Mouse (Mus musculus) myocyte (in vitro differentiated cells): ENCODE data around the gene Ptprcap. TPM values are rescaled to one million over a fixed set of nuclear protein-coding genes. Genes with fewer than 3 reads are reported as not detected.

Experiments
- H3K27me3 ChIP-seq: one replicate; pipeline ENCODE4 v1.6.1; 2011; ENCODE audit not compliant: control insufficient read depth, insufficient read depth, insufficient read length
- H3K36me3 ChIP-seq: one replicate; pipeline ENCODE4 v1.6.1; 2011; ENCODE audit not compliant: control insufficient read depth, insufficient read depth
- H3K4me2 ChIP-seq: one replicate; pipeline ENCODE4 v1.6.1; 2011; ENCODE audit warnings: low read depth, control low read depth
- H3K4me3 ChIP-seq: one replicate; pipeline ENCODE4 v1.5.1; 2011; ENCODE audit warnings: mild to moderate bottlenecking, control low read depth, moderate library complexity
- H3K79me2 ChIP-seq: one replicate; pipeline ENCODE4 v1.6.1; 2011; ENCODE audit not compliant: control insufficient read depth, insufficient read depth
- H3ac ChIP-seq: one replicate; pipeline ENCODE4 v1.6.1; 2011; ENCODE audit not compliant: control insufficient read depth, insufficient read length
- CEBPB ChIP-seq: IDR thresholded peaks from 2 replicates; pipeline ENCODE4 v1.6.1; 2011; ENCODE audit warnings: mild to moderate bottlenecking, moderate library complexity; ENCODE audit not compliant: poor library complexity, insufficient read depth, severe bottlenecking
- E2F4 ChIP-seq: IDR thresholded peaks from one replicate; pipeline ENCODE4 v1.6.1; 2011; ENCODE audit warnings: mild to moderate bottlenecking, control low read depth, moderate library complexity; ENCODE audit not compliant: insufficient read depth
- MAX ChIP-seq: IDR thresholded peaks from one replicate; pipeline ENCODE4 v1.6.1; 2011; ENCODE audit warnings: low read depth, mild to moderate bottlenecking, control low read depth
- MYOD1 ChIP-seq, 3 experiments: IDR thresholded peaks; one replicate each; pipeline ENCODE4 v1.6.1; 2011; ENCODE audit warnings: control low read depth in 2 of 3, low read depth in 2 of 3, mild to moderate bottlenecking in 2 of 3, moderate library complexity in 1 of 3; ENCODE audit not compliant: insufficient read length in 2 of 3, control insufficient read depth in 1 of 3
- MYOG ChIP-seq, 3 experiments: IDR thresholded peaks; one replicate each; pipeline ENCODE4 v1.6.1; 2011; ENCODE audit warnings: control low read depth in 2 of 3, low read depth in 2 of 3, mild to moderate bottlenecking in 2 of 3; ENCODE audit not compliant: insufficient read length in 2 of 3, control insufficient read depth in 1 of 3, insufficient read depth in 1 of 3
- POLR2A ChIP-seq: IDR thresholded peaks from one replicate; pipeline ENCODE4 v1.6.1; 2011; ENCODE audit warnings: low read depth, mild to moderate bottlenecking, control low read depth, moderate library complexity; ENCODE audit not compliant: insufficient read length
- POLR2AphosphoS2 ChIP-seq: IDR thresholded peaks from one replicate; pipeline ENCODE4 v1.6.1; 2011; ENCODE audit warnings: low read depth, control low read depth; ENCODE audit not compliant: insufficient read length
- REST ChIP-seq: IDR thresholded peaks from one replicate; pipeline ENCODE4 v1.6.1; 2011; ENCODE audit warnings: mild to moderate bottlenecking, control low read depth, moderate library complexity; ENCODE audit not compliant: insufficient read depth, insufficient read length
- SRF ChIP-seq: IDR thresholded peaks from one replicate; pipeline ENCODE4 v1.6.1; 2011; ENCODE audit warnings: low read depth; ENCODE audit not compliant: control insufficient read depth, insufficient read length
- TCF12 ChIP-seq: IDR thresholded peaks from one replicate; pipeline ENCODE4 v1.6.1; 2011; ENCODE audit warnings: mild to moderate bottlenecking, control low read depth; ENCODE audit not compliant: poor library complexity, insufficient read depth, severe bottlenecking
- TCF3 ChIP-seq: IDR thresholded peaks from one replicate; pipeline ENCODE4 v1.6.1; 2011; ENCODE audit warnings: low read depth, control low read depth; ENCODE audit not compliant: insufficient read length
- USF1 ChIP-seq: IDR thresholded peaks from one replicate; pipeline ENCODE4 v1.6.1; 2011; ENCODE audit warnings: low read depth, mild to moderate bottlenecking, control low read depth, moderate library complexity
- polyA plus RNA-seq: library from polyadenylated mRNA; unstranded; fragments of >200 nt; fragmentation: generic; extraction: Trizol; gene quantifications from one replicate; pipeline ENCODE4 v1.2.1, GENCODE M21; 2012; ENCODE audit warnings: missing spikeins

Gene Ptprcap
- polyA plus RNA-seq, 1 experiment: 4.9 TPM

DNA sequence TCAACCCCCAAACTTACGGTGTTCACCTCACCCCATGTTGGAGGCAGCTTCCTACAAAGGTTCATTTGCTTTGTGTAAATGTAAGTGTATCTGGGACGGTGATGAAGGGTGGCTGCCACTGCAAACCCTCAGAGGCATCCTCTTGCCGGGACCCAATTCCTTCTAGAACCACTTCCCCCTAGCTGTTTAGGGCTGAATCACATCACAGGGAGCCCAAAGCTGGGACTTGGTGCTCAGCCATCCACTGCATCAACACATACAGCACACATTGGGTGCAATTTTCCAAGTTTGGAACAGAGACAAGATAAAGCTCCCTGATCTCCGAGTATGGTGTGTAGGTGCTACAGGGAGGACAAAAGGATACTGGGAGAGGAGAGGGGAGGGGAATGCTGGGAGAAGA lies 51.5 kb downstream of the Ptprcap start:
- no peak overlapping the region for H3ac ChIP-seq
- TF ChIP-seq MYOG (IDR thresholded peaks at IDR 0.05; ENCODE audit: control insufficient read depth in 1 of 3, insufficient read depth in 1 of 3, insufficient read length in 2 of 3, low read depth in 2 of 3): no peak
- TF ChIP-seq MYOD1 (IDR thresholded peaks at IDR 0.05; ENCODE audit: control insufficient read depth in 1 of 3, insufficient read length in 2 of 3, low read depth in 2 of 3): no peak
- TF ChIP-seq CEBPB: no peak
- no peak for TF ChIP-seq USF1
- TF ChIP-seq POLR2AphosphoS2: no peak
- no peak for TF ChIP-seq E2F4
- TF ChIP-seq REST: no peak
- TF ChIP-seq TCF12: no peak
- no peak for TF ChIP-seq MAX
- no peak for TF ChIP-seq POLR2A
- TF ChIP-seq TCF3: no peak
- TF ChIP-seq SRF: no peak
- no peaks in the 10 kb centered on the region for H3K27me3 ChIP-seq
- no peak overlapping the region for H3K4me3 ChIP-seq
- no peak overlapping the region for H3K4me2 ChIP-seq
- peaks cover 13% of the 10 kb centered on the region for H3K79me2 ChIP-seq
- no peaks in the 10 kb centered on the region for H3K36me3 ChIP-seq

Other genes with a start within 250 kb of the Ptprcap start
- gene Tcirg1, start 246.5 kb upstream of the Ptprcap start, polyA plus RNA-seq: 50.9 TPM
- 482 TPM for gene Ndufs8, start 240.8 kb upstream of the Ptprcap start, polyA plus RNA-seq
- 51.8 TPM for gene Aldh3b1, start 223.8 kb upstream of the Ptprcap start, polyA plus RNA-seq
- 4.0 TPM for gene Unc93b1, start 218.4 kb upstream of the Ptprcap start, polyA plus RNA-seq
- 1.2 TPM for gene Aldh3b3, start 195.0 kb upstream of the Ptprcap start, polyA plus RNA-seq
- 0.11 TPM for gene Aldh3b2, start 181.3 kb upstream of the Ptprcap start, polyA plus RNA-seq
- 6.3 TPM for gene Acy3, start 167.0 kb upstream of the Ptprcap start, polyA plus RNA-seq
- 0.04 TPM for gene Tbx10, start 160.9 kb upstream of the Ptprcap start, polyA plus RNA-seq
- 36.9 TPM for gene Nudt8, start 153.0 kb upstream of the Ptprcap start, polyA plus RNA-seq
- 0.50 TPM for gene Gm49405, start 153.0 kb upstream of the Ptprcap start, polyA plus RNA-seq
- gene Doc2g, start 150.3 kb upstream of the Ptprcap start, polyA plus RNA-seq: 2.5 TPM
- 405 TPM for gene Ndufv1, start 140.8 kb upstream of the Ptprcap start, polyA plus RNA-seq
- gene Gstp1, start 115.6 kb upstream of the Ptprcap start, polyA plus RNA-seq: 768 TPM
- 6.7 TPM for gene Gstp2, start 107.6 kb upstream of the Ptprcap start, polyA plus RNA-seq
- 0.25 TPM for gene Gstp3, start 94.0 kb upstream of the Ptprcap start, polyA plus RNA-seq
- gene Cabp2, start 72.0 kb upstream of the Ptprcap start, polyA plus RNA-seq: not detected
- 148 TPM for gene Cdk2ap2, start 56.4 kb upstream of the Ptprcap start, polyA plus RNA-seq
- 42.3 TPM for gene Pitpnm1, start 53.6 kb upstream of the Ptprcap start, polyA plus RNA-seq
- gene Aip, start 27.7 kb upstream of the Ptprcap start, polyA plus RNA-seq: 250 TPM
- gene Gpr152, start 13.8 kb upstream of the Ptprcap start, polyA plus RNA-seq: not detected
- 0.10 TPM for gene Cabp4, start 9.6 kb upstream of the Ptprcap start, polyA plus RNA-seq
- gene Coro1b, start 5.0 kb upstream of the Ptprcap start, polyA plus RNA-seq: 238 TPM
- gene Rps6kb2, start 9.8 kb downstream of the Ptprcap start, polyA plus RNA-seq: 42.0 TPM
- gene Carns1, start 21.9 kb downstream of the Ptprcap start, polyA plus RNA-seq: 8.2 TPM
- gene Tbc1d10c, start 37.7 kb downstream of the Ptprcap start, polyA plus RNA-seq: 0.67 TPM
- 702 TPM for gene Ppp1ca, start 38.5 kb downstream of the Ptprcap start, polyA plus RNA-seq
- 16.7 TPM for gene Rad9a, start 48.1 kb downstream of the Ptprcap start, polyA plus RNA-seq
- gene Clcf1, start 60.6 kb downstream of the Ptprcap start, polyA plus RNA-seq: 11.5 TPM
- not detected for gene AC109138.7, start 60.8 kb downstream of the Ptprcap start, polyA plus RNA-seq
- gene Pold4, start 78.3 kb downstream of the Ptprcap start, polyA plus RNA-seq: 166 TPM
- 0.17 TPM for gene Ssh3, start 115.6 kb downstream of the Ptprcap start, polyA plus RNA-seq
- 1.7 TPM for gene Ankrd13d, start 129.5 kb downstream of the Ptprcap start, polyA plus RNA-seq
- 56.3 TPM for gene Grk2, start 152.6 kb downstream of the Ptprcap start, polyA plus RNA-seq
- 20.3 TPM for gene Kdm2a, start 244.7 kb downstream of the Ptprcap start, polyA plus RNA-seq